Mouse (Mus musculus) lung, embryonic 16.5 days (tissue): ENCODE data around the gene Supt6. TPM values are rescaled to one million over a fixed set of nuclear protein-coding genes. Genes with fewer than 3 reads are reported as not detected.

Experiments
- ATAC-seq: fragments of 200-750 bp; cut with Nextera tagmentation; 2 replicates; pipeline ENCODE4 v1.8.0; 2017; ENCODE audit warnings: low read depth, mild to moderate bottlenecking, moderate library complexity
- H3K27ac ChIP-seq: fragments of 300-500 bp; sonication (generic); 2 replicates; pipeline ENCODE4 v1.5.1; 2014; ENCODE audit warnings: mild to moderate bottlenecking, control low read depth, low read length
- H3K27me3 ChIP-seq: fragments of 300-500 bp; sonication (generic); 2 replicates; pipeline ENCODE4 v1.6.1; 2014; ENCODE audit warnings: low read depth, low read length, mixed read lengths; ENCODE audit not compliant: control insufficient read depth, insufficient read depth
- H3K36me3 ChIP-seq: fragments of 300-500 bp; sonication (generic); 2 replicates; pipeline ENCODE4 v1.6.1; 2014; ENCODE audit warnings: low read length; ENCODE audit not compliant: control insufficient read depth, insufficient read depth
- H3K4me1 ChIP-seq: fragments of 300-500 bp; sonication (generic); replicated peaks from 2 replicates; pipeline ENCODE4 v1.6.1; 2014; ENCODE audit warnings: low read length, mixed read lengths; ENCODE audit not compliant: control insufficient read depth, insufficient read depth
- H3K4me2 ChIP-seq: fragments of 300-500 bp; sonication (generic); 2 replicates; pipeline ENCODE4 v1.6.1; 2014; ENCODE audit warnings: low read depth, low read length, control low read depth
- H3K4me3 ChIP-seq: fragments of 300-500 bp; sonication (generic); 2 replicates; pipeline ENCODE4 v1.5.1; 2014; ENCODE audit warnings: mild to moderate bottlenecking, low read length, control low read depth
- H3K9ac ChIP-seq: fragments of 300-500 bp; sonication (generic); 2 replicates; pipeline ENCODE4 v1.6.1; 2014; ENCODE audit warnings: low read length, control low read depth
- H3K9me3 ChIP-seq: fragments of 300-500 bp; sonication (generic); 2 replicates; pipeline ENCODE4 v1.6.1; 2016; ENCODE audit warnings: low read length; ENCODE audit not compliant: control insufficient read depth
- WGBS: fragments of 180-500 bp; shearing (Covaris S2); extraction: QIAGEN DNeasy Blood & Tissue Kit; methylation state at CpG from one replicate; pipeline ENCODE4 v1.1.7; 2014; 5-methylcytosine and 5-hydroxymethylcytosine counted together
- polyA plus RNA-seq: library from polyadenylated mRNA; unstranded; fragments of >200 nt; fragmentation: Nextera tagmentation; extraction: Ambion mirVana; gene quantifications from 2 replicates; pipeline ENCODE4 v1.2.1, GENCODE M21; 2015

The Supt6 gene
- polyA plus RNA-seq, 1 experiment from 2014 or later, result 26.2 TPM

DNA sequence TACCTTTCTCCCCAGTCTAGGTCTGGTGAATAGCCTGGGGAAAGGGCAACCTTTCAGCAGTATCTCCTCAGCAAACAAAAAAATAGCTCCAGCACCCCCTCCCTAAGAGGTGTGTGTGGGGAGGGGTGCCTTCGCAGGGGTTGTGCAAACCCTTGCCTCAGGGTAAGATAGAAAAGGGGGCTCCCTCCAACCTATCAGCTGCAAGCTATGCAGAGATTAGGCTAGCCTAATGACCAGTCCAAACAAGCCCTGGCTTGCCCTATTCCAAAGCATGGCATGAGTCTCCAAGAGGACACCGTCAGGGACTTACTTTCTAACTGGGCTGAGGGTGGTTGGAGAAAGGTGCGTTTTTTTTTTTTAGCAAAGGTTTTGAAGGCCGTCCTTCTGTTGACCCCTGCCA lies 79.6 kb downstream of the Supt6 start:
- Histone ChIP-seq H3K9me3 (no peaks in the 10 kb centered on the region), H3K4me1 (peaks cover 36% of the 10 kb centered on the region), H3K27me3 (no peaks in the 10 kb centered on the region), H3K36me3 (peaks cover 8% of the 10 kb centered on the region), H3K27ac (peak overlapping the region; percentile 99), H3K9ac (peak overlapping the region; percentile 92), H3K4me3 (peak overlapping the region; percentile 88), H3K4me2 (peak overlapping the region; percentile 88)
- no peak for ATAC-seq
- WGBS, result 37% methylated on average over 4 of the region's 4 CpGs

DNA sequence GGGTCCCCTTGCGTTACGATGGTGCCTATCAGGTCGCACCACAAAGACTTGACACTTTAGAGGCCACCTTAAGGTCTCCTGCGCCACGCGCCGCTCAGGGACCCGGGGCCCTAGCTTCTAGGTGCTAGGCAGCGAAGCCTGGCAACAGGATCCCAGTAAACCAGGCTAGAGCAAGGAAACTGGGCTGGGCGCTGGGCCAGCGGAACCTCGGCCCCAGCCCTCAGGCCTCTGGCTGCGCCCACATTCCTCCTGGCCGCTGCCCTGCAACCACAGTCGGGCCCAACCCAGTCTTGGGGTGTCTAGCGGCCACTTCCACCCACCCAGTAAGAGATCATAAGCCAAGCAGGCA lies 80.1 kb downstream of the Supt6 start:
- Histone ChIP-seq H3K4me3 (peak overlapping the region; percentile 88), H3K4me1 (peaks cover 36% of the 10 kb centered on the region), H3K9me3 (no peaks in the 10 kb centered on the region), H3K9ac (peak overlapping the region; percentile 92), H3K27me3 (no peaks in the 10 kb centered on the region), H3K27ac (peak overlapping the region; percentile 99), H3K4me2 (peak overlapping the region; percentile 88), H3K36me3 (peaks cover 11% of the 10 kb centered on the region)
- ATAC-seq, result peak; percentile 43
- under 1% methylated on average over 16 of the region's 16 CpGs for WGBS

- Histone ChIP-seq H3K9me3 (no peaks in the 10 kb centered on the region), H3K4me1 (peaks cover 36% of the 10 kb centered on the region), H3K4me2 (peak within 1 kb of the TSS; percentile 88), H3K27me3 (no peaks in the 10 kb centered on the region), H3K9ac (peak within 1 kb of the TSS; percentile 92), H3K4me3 (peak within 1 kb of the TSS; percentile 88), H3K36me3 (peaks cover 17% of the 10 kb centered on the region), H3K27ac (peak within 1 kb of the TSS; percentile 99)
- under 1% methylated on average over 66 of the region's 78 CpGs for WGBS
- peak; percentile 86 for ATAC-seq
Measured at GRCm38 (mm10) chr11:78164924-78165760, 80.6 kb downstream of the Supt6 start, which contains the start of gene Traf4. Gene Traf4 (minus strand): TSS chr11:78165589.

- Histone ChIP-seq H3K4me1 (peaks cover 42% of the 10 kb centered on the region), H3K36me3 (peaks cover 23% of the 10 kb centered on the region), H3K4me3 (peak overlapping the region; percentile 88), H3K9ac (peak overlapping the region; percentile 92), H3K27ac (peak overlapping the region; percentile 99), H3K9me3 (no peaks in the 10 kb centered on the region), H3K4me2 (peak overlapping the region; percentile 88), H3K27me3 (no peaks in the 10 kb centered on the region)
- 0% methylated on average over 14 of the region's 14 CpGs for WGBS
- no peak; the same call in 1 of the 2 replicates for ATAC-seq
Measured at GRCm38 (mm10) chr11:78164604-78164923, 81.2 kb downstream of the Supt6 start.

- Histone ChIP-seq H3K9me3 (no peaks in the 10 kb centered on the region), H3K27me3 (no peaks in the 10 kb centered on the region), H3K4me2 (peak overlapping the region; percentile 88), H3K4me3 (peak overlapping the region; percentile 88), H3K27ac (peak overlapping the region; percentile 99), H3K4me1 (peaks cover 46% of the 10 kb centered on the region), H3K9ac (peak overlapping the region; percentile 92), H3K36me3 (peaks cover 26% of the 10 kb centered on the region)
- WGBS, result under 1% methylated on average over 22 of the region's 22 CpGs
- peak; percentile 75 for ATAC-seq
Measured at GRCm38 (mm10) chr11:78163681-78164603, 81.8 kb downstream of the Supt6 start.

DNA sequence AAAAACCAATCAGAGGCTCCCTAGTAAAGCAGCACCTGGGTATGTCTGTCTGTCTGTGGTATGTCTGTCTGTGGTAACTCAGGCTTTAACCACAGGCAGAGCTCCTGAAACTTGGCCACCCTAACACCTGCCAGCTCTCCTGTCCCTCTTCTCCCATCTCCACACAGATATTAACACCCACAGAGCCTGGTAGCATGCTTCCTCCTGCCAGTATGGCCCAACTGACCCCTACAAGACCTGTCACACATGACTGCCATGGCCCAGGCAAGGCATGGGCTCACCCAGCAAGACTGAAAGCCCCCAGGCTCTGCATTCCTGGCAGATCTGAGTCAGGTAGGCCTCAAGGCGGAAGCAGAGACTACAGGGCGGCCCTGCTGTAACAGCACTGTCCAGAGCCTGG lies 82.7 kb downstream of the Supt6 start:
- Histone ChIP-seq H3K36me3 (peaks cover 35% of the 10 kb centered on the region), H3K4me1 (peaks cover 46% of the 10 kb centered on the region), H3K27me3 (no peaks in the 10 kb centered on the region), H3K4me2 (peak overlapping the region; percentile 88), H3K9me3 (no peaks in the 10 kb centered on the region), H3K27ac (peak overlapping the region; percentile 99), H3K4me3 (peak overlapping the region; percentile 88), H3K9ac (peak overlapping the region; percentile 92)
- WGBS, result 37% methylated on average over 2 of the region's 2 CpGs
- ATAC-seq, result no peak

DNA sequence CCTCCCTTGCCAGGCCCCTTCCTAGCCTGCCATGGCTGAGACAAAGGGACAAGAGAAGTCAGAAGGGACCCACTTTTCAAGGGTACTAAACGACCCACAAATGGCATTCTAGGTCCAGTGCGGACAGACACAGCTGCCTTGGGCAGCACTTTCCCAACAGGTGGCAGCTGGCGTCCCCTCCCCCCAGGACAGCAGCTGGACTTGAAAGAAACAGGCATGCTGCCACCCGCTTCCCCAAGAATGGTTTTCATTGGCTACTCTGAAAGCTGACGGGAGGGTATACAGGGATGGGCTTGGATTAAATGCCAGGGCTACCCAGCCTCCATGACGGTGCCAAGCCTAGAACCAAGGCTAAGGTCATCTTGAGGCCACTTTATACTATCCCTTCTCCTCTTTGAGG lies 83.3 kb downstream of the Supt6 start:
- peak overlapping the region; percentile 88 for H3K4me3 ChIP-seq
- no peak for ATAC-seq
- no peaks in the 10 kb centered on the region for H3K9me3 ChIP-seq
- H3K27me3 ChIP-seq, result no peaks in the 10 kb centered on the region
- H3K4me1 ChIP-seq, result peaks cover 46% of the 10 kb centered on the region
- peak overlapping the region; percentile 92 for H3K9ac ChIP-seq
- peaks cover 37% of the 10 kb centered on the region for H3K36me3 ChIP-seq
- WGBS, result 44% methylated on average over 6 of the region's 6 CpGs
- H3K27ac ChIP-seq, result peak overlapping the region; percentile 99
- peak overlapping the region; percentile 88 for H3K4me2 ChIP-seq

DNA sequence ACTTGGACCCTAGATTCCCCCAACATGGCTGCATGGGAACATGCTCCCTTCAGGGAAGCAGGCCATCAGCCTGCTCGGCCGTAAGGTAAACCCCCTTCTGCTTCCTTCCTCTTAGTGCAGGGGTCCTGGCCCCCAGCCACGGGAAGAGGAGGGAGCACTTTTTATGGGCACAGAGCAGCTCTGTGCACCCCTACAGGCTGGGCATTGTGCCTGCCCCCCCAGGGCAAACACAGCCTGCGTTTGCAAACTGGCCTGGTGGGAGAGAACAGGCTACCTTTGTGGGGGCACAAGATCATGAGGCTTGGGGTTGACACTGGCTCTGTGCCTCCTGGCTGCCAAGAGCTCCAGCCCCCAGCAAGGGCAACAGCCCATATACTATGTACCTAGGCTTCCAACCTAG lies 83.8 kb downstream of the Supt6 start:
- H3K4me2 ChIP-seq, result peak overlapping the region; percentile 88
- H3K9me3 ChIP-seq, result no peaks in the 10 kb centered on the region
- 36% methylated on average over 4 of the region's 4 CpGs for WGBS
- peaks cover 46% of the 10 kb centered on the region for H3K4me1 ChIP-seq
- no peak for ATAC-seq
- no peaks in the 10 kb centered on the region for H3K27me3 ChIP-seq
- peak overlapping the region; percentile 88; the same call in 1 of the 2 replicates for H3K4me3 ChIP-seq
- H3K36me3 ChIP-seq, result peaks cover 39% of the 10 kb centered on the region
- peak overlapping the region; percentile 99 for H3K27ac ChIP-seq
- H3K9ac ChIP-seq, result peak overlapping the region; percentile 92; the same call in 1 of the 2 replicates

GRCm38 (mm10) chr11:78161169-78161568 lies 84.6 kb downstream of the Supt6 start:
- Histone ChIP-seq H3K9me3 (no peaks in the 10 kb centered on the region), H3K4me3 (no peak overlapping the region), H3K4me2 (no peak overlapping the region), H3K9ac (no peak overlapping the region), H3K27me3 (no peaks in the 10 kb centered on the region), H3K36me3 (peaks cover 41% of the 10 kb centered on the region), H3K27ac (no peak overlapping the region; the same call in 1 of the 2 replicates), H3K4me1 (peaks cover 38% of the 10 kb centered on the region)
- WGBS, result 84% methylated on average over 14 of the region's 14 CpGs
- no peak for ATAC-seq
